Mouse (Mus musculus): ENCODE data around the gene Fam163a. TPM values are rescaled to one million over a fixed set of nuclear protein-coding genes. Genes with fewer than 3 reads are reported as not detected.

Gene Fam163a
- total and polyA plus RNA-seq, 3 experiments = not detected

Other genes with a start within 250 kb of the Fam163a start
- gene Cep350, start 231.8 kb downstream of the Fam163a start, total RNA-seq (2012; rRNA removed) = 5.3 and 6.8 TPM in 2 replicates
- 3.5 and 3.6 TPM in 2 replicates for gene Cep350, start 231.8 kb downstream of the Fam163a start, total RNA-seq (2014; rRNA removed)
- gene Cep350, start 231.8 kb downstream of the Fam163a start, polyA plus RNA-seq (2012; ENCODE audit: insufficient read length, low read depth) = 8.3 and 8.5 TPM in 2 replicates
- 28.7 and 34.5 TPM in 2 replicates for gene Tor1aip2, start 169.6 kb downstream of the Fam163a start, total RNA-seq (2012; rRNA removed)
- 66.3 and 69.5 TPM in 2 replicates for gene Tor1aip2, start 169.6 kb downstream of the Fam163a start, total RNA-seq (2014; rRNA removed)
- 62.7 and 62.8 TPM in 2 replicates for gene Tor1aip2, start 169.6 kb downstream of the Fam163a start, polyA plus RNA-seq (2012; ENCODE audit: insufficient read length, low read depth)
- gene Tor1aip1, start 168.5 kb downstream of the Fam163a start, total RNA-seq (2012; rRNA removed) = 19.1 and 26.3 TPM in 2 replicates
- gene Tor1aip1, start 168.5 kb downstream of the Fam163a start, total RNA-seq (2014; rRNA removed) = 37.9 and 44.1 TPM in 2 replicates
- gene Tor1aip1, start 168.5 kb downstream of the Fam163a start, polyA plus RNA-seq (2012; ENCODE audit: insufficient read length, low read depth) = 39.3 and 39.8 TPM in 2 replicates
- not detected in 2 replicates for gene Tdrd5, start 98.6 kb upstream of the Fam163a start, total RNA-seq (2012; rRNA removed)
- gene Tdrd5, start 98.6 kb upstream of the Fam163a start, total RNA-seq (2014; rRNA removed) = not detected in 2 replicates
- gene Tdrd5, start 98.6 kb upstream of the Fam163a start, polyA plus RNA-seq (2012; ENCODE audit: insufficient read length, low read depth) = not detected in 2 replicates
- not detected in 2 replicates for gene Nphs2, start 105.7 kb upstream of the Fam163a start, total RNA-seq (2012; rRNA removed)
- gene Nphs2, start 105.7 kb upstream of the Fam163a start, total RNA-seq (2014; rRNA removed) = not detected in 2 replicates
- not detected in 2 replicates for gene Nphs2, start 105.7 kb upstream of the Fam163a start, polyA plus RNA-seq (2012; ENCODE audit: insufficient read length, low read depth)
- gene Gm2000, start 161.0 kb upstream of the Fam163a start, total RNA-seq (2012; rRNA removed) = 475 and 885 TPM in 2 replicates
- 1,436 and 1,655 TPM in 2 replicates for gene Gm2000, start 161.0 kb upstream of the Fam163a start, total RNA-seq (2014; rRNA removed)
- 2,494 and 2,614 TPM in 2 replicates for gene Gm2000, start 161.0 kb upstream of the Fam163a start, polyA plus RNA-seq (2012; ENCODE audit: insufficient read length, low read depth)
- not detected in 2 replicates for gene Axdnd1, start 216.1 kb upstream of the Fam163a start, total RNA-seq (2012; rRNA removed)
- gene Axdnd1, start 216.1 kb upstream of the Fam163a start, total RNA-seq (2014; rRNA removed) = not detected in 2 replicates
- gene Axdnd1, start 216.1 kb upstream of the Fam163a start, polyA plus RNA-seq (2012; ENCODE audit: insufficient read length, low read depth) = not detected in 2 replicates

Data from CH12.LX (cell line).